Mouse (Mus musculus) right cerebral cortex, adult 2 months (tissue): ENCODE data around the gene Trmt10c.
"Not testable (repeated sequence)": the region's sequence is repeated elsewhere in the genome, so short reads cannot be mapped to it uniquely, and the experiment has no call there.

Source experiments
- DNase-seq, 2 experiments: peaks; one replicate each; pipeline ENCODE4 v3.0.0; 2021 to 2022; ENCODE audit warnings: low spot score in 2 of 2

Gene Trmt10c

GRCm38 (mm10) chr16:56048038-56048437 lies 10.4 kb upstream of the Trmt10c start, which contains the start of gene Senp7:
Gene Senp7 (plus strand): TSS chr16:56048338.
- not testable (repeated sequence) for DNase-seq

GRCm38 (mm10) chr16:56038090-56038489 lies 471 bp upstream of the Trmt10c start:
- DNase-seq = no peak

GRCm38 (mm10) chr16:56036501-56036900 lies 1.1 kb downstream of the Trmt10c start:
- DNase-seq = no peak

GRCm38 (mm10) chr16:56034566-56034965 lies 3.1 kb downstream of the Trmt10c start:
- no peak for DNase-seq

GRCm38 (mm10) chr16:56029661-56030082 lies 7.9 kb downstream of the Trmt10c start, which contains the start of gene Pcnp:
Gene Pcnp (minus strand): TSS chr16:56029739.
- DNase-seq = peak; percentile 98

GRCm38 (mm10) chr16:56028722-56029551 lies 8.7 kb downstream of the Trmt10c start:
- peak in 1 of 2 experiments; percentile 39 for DNase-seq

- no peak for DNase-seq
Observed at GRCm38 (mm10) chr16:56027854-56028629, 9.6 kb downstream of the Trmt10c start.

GRCm38 (mm10) chr16:56019660-56020059 lies 18.0 kb downstream of the Trmt10c start:
- no peak for DNase-seq

- no peak for DNase-seq
Observed at GRCm38 (mm10) chr16:56014076-56014475, 23.5 kb downstream of the Trmt10c start.

- no peak for DNase-seq
Observed at GRCm38 (mm10) chr16:56012789-56013743, 24.6 kb downstream of the Trmt10c start.

- no peak for DNase-seq
Observed at GRCm38 (mm10) chr16:56008862-56009261, 28.8 kb downstream of the Trmt10c start.

- DNase-seq = peak in 1 of 2 experiments; percentile 20
Observed at GRCm38 (mm10) chr16:56006798-56007197, 30.8 kb downstream of the Trmt10c start.

GRCm38 (mm10) chr16:55994235-55994634 lies 43.4 kb downstream of the Trmt10c start:
- no peak for DNase-seq

GRCm38 (mm10) chr16:55990311-55990710 lies 47.3 kb downstream of the Trmt10c start:
- no peak for DNase-seq

- no peak for DNase-seq
Observed at GRCm38 (mm10) chr16:55986001-55986400, 51.6 kb downstream of the Trmt10c start.
